Mouse (Mus musculus): ENCODE data around the gene Tcl1b2.
"Not testable (repeated sequence)": the region's sequence is repeated elsewhere in the genome, so short reads cannot be mapped to it uniquely, and the experiment has no call there.

The Tcl1b2 gene

GRCm38 (mm10) chr12:105173366-105173765 is 27.6 kb downstream of the Tcl1b2 start:
- DNase-seq (ENCODE audit: low read depth, low spot score) = no peak

- DNase-seq (ENCODE audit: low read depth, low spot score) = not testable (repeated sequence)
Measured at GRCm38 (mm10) chr12:105174318-105174717, 28.5 kb downstream of the Tcl1b2 start.

- DNase-seq (ENCODE audit: low read depth, low spot score) = not testable (repeated sequence)
Measured at GRCm38 (mm10) chr12:105176044-105176443, 30.2 kb downstream of the Tcl1b2 start, which contains the start of gene Tcl1b5. TSS of gene Tcl1b5 (plus strand) at chr12:105176344.

- not testable (repeated sequence) for DNase-seq (ENCODE audit: low read depth, low spot score)
Measured at GRCm38 (mm10) chr12:105181040-105181644, 35.3 kb downstream of the Tcl1b2 start.

- not testable (repeated sequence) for DNase-seq (ENCODE audit: low read depth, low spot score)
Measured at GRCm38 (mm10) chr12:105188980-105189379, 43.2 kb downstream of the Tcl1b2 start.

GRCm38 (mm10) chr12:105190743-105191142 is 44.9 kb downstream of the Tcl1b2 start, which contains the start of gene Tcl1b3:
TSS of gene Tcl1b3 (plus strand) at chr12:105191043.
- DNase-seq (ENCODE audit: low read depth, low spot score) = not testable (repeated sequence)

- not testable (repeated sequence) for DNase-seq (ENCODE audit: low read depth, low spot score)
Measured at GRCm38 (mm10) chr12:105199684-105200497, 54.1 kb downstream of the Tcl1b2 start.

- not testable (repeated sequence) for DNase-seq (ENCODE audit: low read depth, low spot score)
Measured at GRCm38 (mm10) chr12:105201657-105202056, 55.8 kb downstream of the Tcl1b2 start, which contains the start of gene Tcl1b4. TSS of gene Tcl1b4 (plus strand) at chr12:105201957.

Measured in retina, adult 2 months (tissue).